Comparison of ENCODE assay signal across 9 mouse cellular contexts in genomic region chr11:88582781-88583180, GRCm38 (mm10).
A peak's percentile ranks its signal among the peaks of the same experiment; 100 is the strongest.
DNase-seq lines count a peak whose midpoint lies in the region; ATAC-seq and TF ChIP-seq lines count a peak whose summit lies in the region.
"Had no signal": no experiment of that assay in that cellular context is flagged by ENCODE, and none has a peak within 500 bp of the region (broad histone marks: within the 10 kb centered on the region; RNA-seq: fewer than 3 reads in every experiment).

No protein-coding gene starts in this region.

- peak overlapping the region; percentile 34; the same call in 1 of the 2 replicates for H3K4me2 ChIP-seq in lung, embryonic 16.5 days (ENCODE audit: low read depth, low read length)
- H3K4me2 ChIP-seq in forebrain, embryonic 13.5 days: peak overlapping the region; percentile 53

- no peaks in the 10 kb centered on the region for H3K9me3 ChIP-seq in lung, embryonic 16.5 days (ENCODE audit: control insufficient read depth, low read length)
- no peaks in the 10 kb centered on the region for H3K9me3 ChIP-seq in forebrain, embryonic 13.5 days (replicated peaks)
- H3K9me3 ChIP-seq in limb, embryonic 10.5 days (replicated peaks): no peaks in the 10 kb centered on the region

- peak overlapping the region; percentile 52; the same call in 1 of the 2 replicates for H3K9ac ChIP-seq in lung, embryonic 16.5 days (ENCODE audit: low read length)
- peak overlapping the region; percentile 43; the same call in 1 of the 2 replicates for H3K9ac ChIP-seq in forebrain, embryonic 13.5 days

- DNase-seq in lung, adult 2 months: no peak
- DNase-seq in limb, embryonic 10.5 days (ENCODE audit: low spot score): no peak
- DNase-seq in spleen, postnatal 4 days (ENCODE audit: low spot score in 2 of 2): no peak
- no peak for DNase-seq in thymus, postnatal 10 days (ENCODE audit: low spot score in 2 of 2)
- no peak for DNase-seq in urinary bladder, adult 2 months (ENCODE audit: low spot score)
- DNase-seq: kidney, adult 18-20 months had no signal

- H3K36me3 ChIP-seq in lung, embryonic 16.5 days (ENCODE audit: control insufficient read depth, insufficient read depth, low read length): 0 out of 2 replicates have a peak, but pooled peaks cover 2% of the 10 kb centered on the region
- no peaks in the 10 kb centered on the region for H3K36me3 ChIP-seq in forebrain, embryonic 13.5 days (ENCODE audit: poor library complexity, severe bottlenecking)
- peaks cover 19% of the 10 kb centered on the region for H3K36me3 ChIP-seq in limb, embryonic 10.5 days
- no peaks in the 10 kb centered on the region for H3K36me3 ChIP-seq in small intestine, adult 2 months (ENCODE audit: control insufficient read depth, insufficient read depth, low read length)

- no peak for TF ChIP-seq CTCF in lung, adult 2 months (IDR thresholded peaks at IDR 0.05; ENCODE audit: insufficient read depth, low read length)
- TF ChIP-seq CTCF in small intestine, adult 2 months (IDR thresholded peaks at IDR 0.05; ENCODE audit: extremely low read depth, insufficient read length, insufficient replicate concordance, low read depth, low read length): no peak

- 0 out of 2 replicates have a peak, but pooled peaks have one; percentile 8 for ATAC-seq in lung, embryonic 16.5 days (ENCODE audit: low read depth)
- ATAC-seq in forebrain, embryonic 13.5 days: no peak; the same call in 1 of the 2 replicates

- no peak for TF ChIP-seq POLR2A in lung, adult 2 months (IDR thresholded peaks at IDR 0.05; ENCODE audit: borderline replicate concordance, extremely low read depth, low read depth, low read length)
- no peak for TF ChIP-seq POLR2A in small intestine, adult 2 months (IDR thresholded peaks at IDR 0.05; ENCODE audit: low read depth, low read length)

- H3K27me3 ChIP-seq in lung, embryonic 16.5 days (ENCODE audit: control insufficient read depth, insufficient read depth, low read depth, low read length): no peaks in the 10 kb centered on the region
- H3K27me3 ChIP-seq in forebrain, embryonic 13.5 days: no peaks in the 10 kb centered on the region
- no peaks in the 10 kb centered on the region for H3K27me3 ChIP-seq in limb, embryonic 10.5 days (ENCODE audit: low read depth, poor library complexity, severe bottlenecking)
- no peaks in the 10 kb centered on the region for H3K27me3 ChIP-seq in small intestine, adult 2 months (ENCODE audit: control insufficient read depth, insufficient read depth, low read length)

- H3K27ac ChIP-seq in lung, embryonic 16.5 days (ENCODE audit: low read length): peak overlapping the region; percentile 65
- H3K27ac ChIP-seq in forebrain, embryonic 13.5 days: peak overlapping the region; percentile 95
- H3K27ac ChIP-seq in limb, embryonic 10.5 days: peak overlapping the region; percentile 79
- peak overlapping the region; percentile 35; the same call in 1 of the 2 replicates for H3K27ac ChIP-seq in small intestine, adult 2 months (ENCODE audit: insufficient read depth, low read depth, low read length)

- WGBS in lung, embryonic 16.5 days: 13% methylated on average over 7 of the region's 7 CpGs
- 14% methylated on average over 7 of the region's 7 CpGs for WGBS in lung, adult 2 months
- 2% methylated on average over 7 of the region's 7 CpGs for WGBS in forebrain, embryonic 13.5 days
- 26% methylated on average over 7 of the region's 7 CpGs for WGBS in limb, embryonic 10.5 days
- WGBS in small intestine, adult 2 months: 37% methylated on average over 7 of the region's 7 CpGs

- no peak overlapping the region for H3K4me3 ChIP-seq in lung, embryonic 16.5 days (ENCODE audit: low read length)
- H3K4me3 ChIP-seq in lung, adult 2 months (replicated peaks; ENCODE audit: extremely low read depth, low read depth, low read length): no peak overlapping the region
- 0 out of 2 replicates have a peak overlapping the region, but pooled peaks have one; percentile 6 for H3K4me3 ChIP-seq in forebrain, embryonic 13.5 days
- H3K4me3 ChIP-seq in limb, embryonic 10.5 days: no peak overlapping the region
- H3K4me3 ChIP-seq in small intestine, adult 2 months (ENCODE audit: low read depth, low read length): no peak overlapping the region

- peaks cover 56% of the 10 kb centered on the region for H3K4me1 ChIP-seq in lung, embryonic 16.5 days (replicated peaks; ENCODE audit: control insufficient read depth, insufficient read depth, low read length)
- H3K4me1 ChIP-seq in lung, adult 2 months (ENCODE audit: control insufficient read depth, insufficient read depth, low read length): peaks cover 22% of the 10 kb centered on the region
- H3K4me1 ChIP-seq in forebrain, embryonic 13.5 days: peaks cover 99% of the 10 kb centered on the region
- peaks cover 90% of the 10 kb centered on the region for H3K4me1 ChIP-seq in limb, embryonic 10.5 days
- peaks cover 9% of the 10 kb centered on the region; the same call in 1 of the 2 replicates for H3K4me1 ChIP-seq in small intestine, adult 2 months (ENCODE audit: control insufficient read depth, insufficient read depth, insufficient read length, low read length)

Comparison
In these comparisons a context has a peak if more than half of its experiments do, and no peak if none do; other contexts are left out.
1. H3K27ac ChIP-seq: peak in every context shown above with its lines; median percentile 95 in forebrain, embryonic 13.5 days; 79 in limb, embryonic 10.5 days; 65 in lung, embryonic 16.5 days; 35 in small intestine, adult 2 months.